Mouse (Mus musculus): Measurements from ENCODE around the gene Ap1g2. TPM values are rescaled to one million over a fixed set of nuclear protein-coding genes. Genes with fewer than 3 reads are reported as not detected.

The Ap1g2 gene
- total and polyA plus RNA-seq, 2 experiments from 2014 or later = 5.7 to 6.1 TPM

- Histone ChIP-seq H3K4me3 (ENCODE audit: low read length) (no peak overlapping the region), H3K4me2 (ENCODE audit: low read depth, low read length) (0 out of 2 replicates have a peak overlapping the region, but pooled peaks have one; percentile 11), H3K27ac (no peak overlapping the region), H3K9me3 (ENCODE audit: low read length) (no peaks in the 10 kb centered on the region), H3K9ac (replicated peaks; ENCODE audit: low read length) (no peak overlapping the region), H3K36me3 (ENCODE audit: insufficient read depth, low read length) (no peaks in the 10 kb centered on the region), H3K27me3 (ENCODE audit: insufficient read depth, low read length) (no peaks in the 10 kb centered on the region), H3K4me1 (ENCODE audit: insufficient read depth, low read length) (peaks cover 14% of the 10 kb centered on the region)
- WGBS = 42% methylated on average over 9 of the region's 9 CpGs
- ATAC-seq (no peak), DNase-seq (ENCODE audit: low spot score) (no peak)
- no peak for TF ChIP-seq CTCF (IDR thresholded peaks at IDR 0.05; ENCODE audit: low read depth)
Observed at GRCm38 (mm10) chr14:55096573-55097087, 9.8 kb downstream of the Ap1g2 start.

GRCm38 (mm10) chr14:55095671-55096070, 10.7 kb downstream of the Ap1g2 start:
- 68% methylated on average over 12 of the region's 12 CpGs for WGBS

DNA sequence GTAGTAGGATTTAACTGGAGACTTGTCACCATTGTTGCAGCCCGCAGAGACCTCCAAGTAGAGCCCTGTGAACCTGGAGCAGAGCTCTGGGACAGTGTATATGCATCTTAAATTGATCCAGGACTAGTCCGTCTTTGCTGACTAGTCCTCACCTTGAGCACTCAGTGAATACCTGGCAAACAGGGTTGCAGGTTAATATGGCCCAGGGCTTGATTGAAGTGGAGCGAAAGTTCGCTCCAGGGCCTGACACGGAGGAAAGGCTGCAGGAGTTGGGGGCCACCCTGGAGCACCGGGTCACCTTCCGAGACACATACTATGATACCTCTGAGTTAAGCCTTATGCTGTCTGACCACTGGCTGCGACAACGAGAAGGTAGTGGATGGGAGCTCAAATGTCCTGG, 11.1 kb downstream of the Ap1g2 start:
- ATAC-seq (no peak), DNase-seq (ENCODE audit: low spot score) (no peak)
- Histone ChIP-seq H3K27ac (peak overlapping the region; percentile 93), H3K4me1 (ENCODE audit: insufficient read depth, low read length) (peaks cover 16% of the 10 kb centered on the region), H3K4me3 (ENCODE audit: low read length) (peak overlapping the region; percentile 59), H3K36me3 (ENCODE audit: insufficient read depth, low read length) (no peaks in the 10 kb centered on the region), H3K4me2 (ENCODE audit: low read depth, low read length) (peak overlapping the region; percentile 74), H3K9me3 (ENCODE audit: low read length) (no peaks in the 10 kb centered on the region), H3K27me3 (ENCODE audit: insufficient read depth, low read length) (no peaks in the 10 kb centered on the region), H3K9ac (replicated peaks; ENCODE audit: low read length) (peak overlapping the region; percentile 83)
- WGBS = 61% methylated on average over 9 of the region's 9 CpGs
- TF ChIP-seq CTCF (IDR thresholded peaks at IDR 0.05; ENCODE audit: low read depth) = no peak

More at GRCm38 (mm10) chr14:55095671-55096070, 10.7 kb downstream of the Ap1g2 start:
- H3K9me3 ChIP-seq (ENCODE audit: low read length) = no peaks in the 10 kb centered on the region
- H3K4me2 ChIP-seq (ENCODE audit: low read depth, low read length) = peak overlapping the region; percentile 74
- no peak for TF ChIP-seq CTCF (IDR thresholded peaks at IDR 0.05; ENCODE audit: low read depth)
- no peak for ATAC-seq
- H3K4me1 ChIP-seq (ENCODE audit: insufficient read depth, low read length) = peaks cover 14% of the 10 kb centered on the region
- H3K27me3 ChIP-seq (ENCODE audit: insufficient read depth, low read length) = no peaks in the 10 kb centered on the region
- no peak overlapping the region for H3K27ac ChIP-seq
- H3K36me3 ChIP-seq (ENCODE audit: insufficient read depth, low read length) = no peaks in the 10 kb centered on the region
- peak overlapping the region; percentile 83; the same call in 1 of the 2 replicates for H3K9ac ChIP-seq (replicated peaks; ENCODE audit: low read length)
- H3K4me3 ChIP-seq (ENCODE audit: low read length) = peak overlapping the region; percentile 59
- DNase-seq (ENCODE audit: low spot score) = no peak

DNA sequence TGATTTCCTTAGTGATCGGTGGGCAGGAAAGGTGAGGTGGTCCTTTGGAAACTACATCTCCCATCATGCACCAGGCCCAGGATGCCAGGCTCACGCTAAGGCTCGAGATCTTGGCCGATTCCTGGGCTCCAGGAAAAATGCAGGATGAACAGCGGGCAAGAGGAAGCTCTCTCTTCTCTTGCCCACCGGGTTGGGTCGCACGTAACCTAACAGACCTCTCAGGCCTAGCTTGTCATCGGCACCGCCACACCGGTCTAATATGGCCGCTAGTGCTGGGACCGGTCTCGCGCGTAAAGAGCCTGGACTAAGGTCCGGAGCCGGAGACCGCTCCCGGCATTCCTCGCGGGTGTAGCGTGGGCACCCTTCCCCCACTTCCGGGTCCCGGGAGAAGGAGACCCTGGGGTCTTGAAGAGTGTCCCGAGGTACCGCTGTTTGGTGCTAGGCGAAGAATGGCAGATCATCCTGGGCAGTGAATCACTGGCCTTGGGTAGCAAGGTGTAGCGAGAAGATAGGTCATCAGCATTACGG, 11.6 kb downstream of the Ap1g2 start, which contains the start of gene Thtpa:
Thtpa (plus strand) TSS at position 81 of the 528 bp plus-strand sequence.
- DNase-seq (ENCODE audit: low spot score) (peak; percentile 86), ATAC-seq (peak; percentile 67)
- Histone ChIP-seq H3K36me3 (ENCODE audit: insufficient read depth, low read length) (no peaks in the 10 kb centered on the region), H3K27ac (peak within 1 kb of the TSS; percentile 93), H3K4me2 (ENCODE audit: low read depth, low read length) (peak within 1 kb of the TSS; percentile 74), H3K27me3 (ENCODE audit: insufficient read depth, low read length) (no peaks in the 10 kb centered on the region), H3K4me3 (ENCODE audit: low read length) (peak within 1 kb of the TSS; percentile 59), H3K4me1 (ENCODE audit: insufficient read depth, low read length) (peaks cover 21% of the 10 kb centered on the region), H3K9ac (replicated peaks; ENCODE audit: low read length) (peak within 1 kb of the TSS; percentile 83), H3K9me3 (ENCODE audit: low read length) (no peaks in the 10 kb centered on the region)
- WGBS = 1% methylated on average over 30 of the region's 30 CpGs
- TF ChIP-seq CTCF (IDR thresholded peaks at IDR 0.05; ENCODE audit: low read depth) = no peak

DNA sequence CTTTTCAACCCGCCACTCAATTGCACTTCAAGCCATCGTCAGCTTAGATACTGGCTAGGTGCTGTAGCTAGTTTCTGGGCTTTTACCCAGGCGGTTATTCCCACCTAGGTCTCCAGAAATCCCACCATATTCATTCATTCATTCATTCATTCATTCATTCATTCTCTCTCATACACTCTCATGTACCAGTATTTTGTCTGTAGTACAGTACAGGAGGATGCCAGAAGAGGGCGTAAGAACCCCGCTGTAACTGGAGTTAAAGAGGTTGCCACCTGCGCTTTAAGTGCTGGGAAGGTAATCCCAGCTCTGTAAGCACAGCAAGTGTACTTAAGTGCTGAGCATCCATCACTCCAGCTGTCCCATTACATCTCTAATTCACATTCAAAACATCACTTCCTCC, 12.5 kb downstream of the Ap1g2 start:
- no peaks in the 10 kb centered on the region for H3K9me3 ChIP-seq (ENCODE audit: low read length)
- H3K4me1 ChIP-seq (ENCODE audit: insufficient read depth, low read length) = peaks cover 28% of the 10 kb centered on the region
- no peak overlapping the region for H3K9ac ChIP-seq (replicated peaks; ENCODE audit: low read length)
- TF ChIP-seq CTCF (IDR thresholded peaks at IDR 0.05; ENCODE audit: low read depth) = peak; percentile 36
- DNase-seq (ENCODE audit: low spot score) = no peak
- 38% methylated on average over 6 of the region's 6 CpGs for WGBS
- H3K4me3 ChIP-seq (ENCODE audit: low read length) = no peak overlapping the region
- H3K27ac ChIP-seq = 0 out of 2 replicates have a peak overlapping the region, but pooled peaks have one; percentile 93
- no peaks in the 10 kb centered on the region for H3K36me3 ChIP-seq (ENCODE audit: insufficient read depth, low read length)
- H3K4me2 ChIP-seq (ENCODE audit: low read depth, low read length) = peak overlapping the region; percentile 74; the same call in 1 of the 2 replicates
- no peaks in the 10 kb centered on the region for H3K27me3 ChIP-seq (ENCODE audit: insufficient read depth, low read length)
- no peak for ATAC-seq

DNA sequence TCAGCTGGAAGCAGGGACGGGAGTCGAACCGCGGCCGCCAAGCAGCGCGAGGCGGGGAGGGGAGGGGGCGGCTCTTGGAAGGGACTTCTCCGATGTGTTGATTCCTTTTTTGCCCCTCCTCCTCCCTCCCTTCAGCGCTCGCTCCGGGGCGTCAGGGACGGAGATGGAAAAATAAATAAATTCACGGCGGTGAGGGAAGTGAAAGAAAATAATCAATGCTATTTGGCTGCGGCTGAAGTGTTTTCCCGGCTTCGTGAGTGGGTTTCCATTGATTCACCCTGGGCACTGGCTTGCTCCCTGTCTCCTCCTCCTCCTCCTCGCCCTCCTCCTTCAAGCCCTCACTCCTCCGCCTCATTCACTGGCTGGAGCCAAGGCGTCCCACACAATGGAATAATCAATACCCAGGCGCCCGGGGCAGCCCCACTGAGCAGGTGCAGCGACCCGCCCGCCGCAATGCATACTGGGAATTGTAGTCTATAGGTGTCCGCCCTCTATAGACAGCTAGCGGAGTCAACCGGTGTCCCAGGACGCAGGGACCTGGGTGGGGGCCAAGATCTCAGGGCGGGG, 14.3 kb downstream of the Ap1g2 start, which contains the start of gene Zfhx2:
Zfhx2 (minus strand) TSS at position 314 of the 567 bp plus-strand sequence.
- peak; percentile 23 for TF ChIP-seq CTCF (IDR thresholded peaks at IDR 0.05; ENCODE audit: low read depth)
- H3K4me1 ChIP-seq (ENCODE audit: insufficient read depth, low read length) = peaks cover 29% of the 10 kb centered on the region
- 1% methylated on average over 33 of the region's 34 CpGs for WGBS

More for the DNA sequence above, 14.3 kb downstream of the Ap1g2 start, which contains the start of gene Zfhx2:
- Histone ChIP-seq H3K27ac (peak within 1 kb of the TSS; percentile 90), H3K4me3 (ENCODE audit: low read length) (peak within 1 kb of the TSS; percentile 62), H3K9ac (replicated peaks; ENCODE audit: low read length) (peak within 1 kb of the TSS; percentile 90), H3K36me3 (ENCODE audit: insufficient read depth, low read length) (no peaks in the 10 kb centered on the region), H3K4me2 (ENCODE audit: low read depth, low read length) (peak within 1 kb of the TSS; percentile 63), H3K9me3 (ENCODE audit: low read length) (no peaks in the 10 kb centered on the region), H3K27me3 (ENCODE audit: insufficient read depth, low read length) (no peaks in the 10 kb centered on the region)
- DNase-seq (ENCODE audit: low spot score) (peak; percentile 96), ATAC-seq (peak; percentile 91)
